ENCODE assay signal across 8 mouse cellular contexts in genomic region chr6:35380721-35381466, GRCm38 (mm10). TPM values are rescaled to one million over a fixed set of nuclear protein-coding genes. Genes with fewer than 3 reads are reported as not detected.
A peak's percentile ranks its signal among the peaks of the same experiment; 100 is the strongest.
DNase-seq lines count a peak whose midpoint lies in the region; ATAC-seq lines count a peak whose summit lies in the region.

No protein-coding gene starts in this region.

- DNase-seq in frontal cortex, postnatal 14 days (ENCODE audit: low spot score in 2 of 2): no peak
- DNase-seq in c-Kit-negative CD71-positive TER-119-positive erythroid progenitor cells, embryonic 14.5 days (ENCODE audit: low read depth, low spot score): peak; percentile 43
- peak; percentile 41 for DNase-seq in neural tube, embryonic 10.5 days (ENCODE audit: extremely low spot score, low spot score)
- peak; percentile 57 for DNase-seq in yolk sac, embryonic 10.5 days (ENCODE audit: low spot score)

- no peaks in the 10 kb centered on the region for H3K4me1 ChIP-seq in forebrain, embryonic 15.5 days
- H3K4me1 ChIP-seq in intestine, embryonic 15.5 days (replicated peaks): peaks cover 2% of the 10 kb centered on the region; the same call in 1 of the 2 replicates
- H3K4me1 ChIP-seq in limb, embryonic 15.5 days: peaks cover 12% of the 10 kb centered on the region

- no peak overlapping the region for H3K4me3 ChIP-seq in forebrain, embryonic 15.5 days
- 0 out of 2 replicates have a peak overlapping the region, but pooled peaks have one; percentile 22 for H3K4me3 ChIP-seq in intestine, embryonic 15.5 days (replicated peaks)
- H3K4me3 ChIP-seq in limb, embryonic 15.5 days: peak overlapping the region; percentile 21

- no peaks in the 10 kb centered on the region for H3K9me3 ChIP-seq in forebrain, embryonic 15.5 days
- H3K9me3 ChIP-seq in intestine, embryonic 15.5 days: no peaks in the 10 kb centered on the region
- H3K9me3 ChIP-seq in limb, embryonic 15.5 days: no peaks in the 10 kb centered on the region

- no peak overlapping the region for H3K9ac ChIP-seq in forebrain, embryonic 15.5 days (replicated peaks)
- H3K9ac ChIP-seq in intestine, embryonic 15.5 days: 0 out of 2 replicates have a peak overlapping the region, but pooled peaks have one; percentile 13
- no peak overlapping the region for H3K9ac ChIP-seq in limb, embryonic 15.5 days

- no peaks in the 10 kb centered on the region for H3K36me3 ChIP-seq in forebrain, embryonic 15.5 days
- H3K36me3 ChIP-seq in intestine, embryonic 15.5 days: no peaks in the 10 kb centered on the region
- H3K36me3 ChIP-seq in limb, embryonic 15.5 days: no peaks in the 10 kb centered on the region

- peak overlapping the region; percentile 16; the same call in 1 of the 2 replicates for H3K4me2 ChIP-seq in forebrain, embryonic 15.5 days (replicated peaks)
- peak overlapping the region; percentile 50 for H3K4me2 ChIP-seq in intestine, embryonic 15.5 days (replicated peaks)
- H3K4me2 ChIP-seq in limb, embryonic 15.5 days: peak overlapping the region; percentile 45

- 23% methylated on average over 11 of the region's 11 CpGs for WGBS in forebrain, embryonic 15.5 days
- WGBS in intestine, embryonic 15.5 days: 16% methylated on average over 11 of the region's 11 CpGs
- WGBS in limb, embryonic 15.5 days: 22% methylated on average over 11 of the region's 11 CpGs

- no peaks in the 10 kb centered on the region for H3K27me3 ChIP-seq in forebrain, embryonic 15.5 days
- H3K27me3 ChIP-seq in intestine, embryonic 15.5 days (replicated peaks): no peaks in the 10 kb centered on the region
- no peaks in the 10 kb centered on the region for H3K27me3 ChIP-seq in limb, embryonic 15.5 days

- H3K27ac ChIP-seq in forebrain, embryonic 15.5 days (replicated peaks): no peak overlapping the region
- no peak overlapping the region for H3K27ac ChIP-seq in intestine, embryonic 15.5 days
- H3K27ac ChIP-seq in limb, embryonic 15.5 days: no peak overlapping the region

- peak; percentile 63 for ATAC-seq in frontal cortex, adult (ENCODE audit: low TSS enrichment)
- peak; percentile 84 for ATAC-seq in forebrain, embryonic 15.5 days (replicated peaks)
- peak; percentile 76 for ATAC-seq in intestine, embryonic 15.5 days
- no peak; the same call in 1 of the 2 replicates for ATAC-seq in limb, embryonic 15.5 days (ENCODE audit: insufficient number of reproducible peaks, low FRiP score, low TSS enrichment, low read depth)

RNA-seq across cellular contexts. Expression of gene Fam180a, which starts 55.0 kb away (rescaled TPM):
- polyA plus RNA-seq in forebrain, embryonic 15.5 days (2015; fragmentation: Nextera tagmentation; extraction: Ambion mirVana): 0.34 and 0.56 TPM in 2 replicates
- polyA plus RNA-seq in intestine, embryonic 15.5 days (2015; fragmentation: Nextera tagmentation; extraction: Ambion mirVana): 1.3 and 2.3 TPM in 2 replicates
- 6.8 and 8.5 TPM in 2 replicates for polyA plus RNA-seq in limb, embryonic 15.5 days (2015; fragmentation: Nextera tagmentation; extraction: Ambion mirVana)

Comparison
In these comparisons a context has a peak if more than half of its experiments do, and no peak if none do; other contexts are left out.
1. DNase-seq: peak in c-Kit-negative CD71-positive TER-119-positive erythroid progenitor cells, embryonic 14.5 days (single experiment), neural tube, embryonic 10.5 days (single experiment) and yolk sac, embryonic 10.5 days (single experiment); none in frontal cortex, postnatal 14 days (0 of 2).
2. Peak in every context shown above with its lines, with median percentiles within 50 percentile points of each other: H3K4me2 ChIP-seq.